Mouse (Mus musculus) heart, embryonic 14.5 days (tissue): ENCODE measurements around the gene C1qc. TPM values are rescaled to one million over a fixed set of nuclear protein-coding genes. Genes with fewer than 3 reads are reported as not detected.

ENCODE experiments used
- ATAC-seq: fragments of 200-750 bp; cut with Nextera tagmentation; 2 replicates; pipeline ENCODE4 v1.8.0; 2017; ENCODE audit warnings: low read depth, moderate TSS enrichment; ENCODE audit not compliant: insufficient number of reproducible peaks, insufficient read depth, low FRiP score
- H3K27ac ChIP-seq, 2 experiments: fragments of 200-500 bp in 1 of 2; fragments of 300-500 bp in 1 of 2; sonication (generic) in 1 of 2; replicated peaks in 1 of 2; 2 replicates each; pipeline ENCODE4 v1.5.1; 2012 to 2014; ENCODE audit warnings: low read depth in 2 of 2, low read length in 2 of 2, control low read depth in 1 of 2, mild to moderate bottlenecking in 1 of 2, mixed read lengths in 1 of 2; ENCODE audit not compliant: control insufficient read depth in 1 of 2, insufficient read depth in 1 of 2
- H3K27me3 ChIP-seq: fragments of 300-500 bp; sonication (generic); 2 replicates; pipeline ENCODE4 v1.6.1; 2014; ENCODE audit warnings: mild to moderate bottlenecking, low read length, control low read depth; ENCODE audit not compliant: control insufficient read depth, insufficient read depth
- H3K36me3 ChIP-seq: fragments of 300-500 bp; sonication (generic); 2 replicates; pipeline ENCODE4 v1.6.1; 2014; ENCODE audit warnings: mild to moderate bottlenecking, control low read depth, low read length, mixed read lengths; ENCODE audit not compliant: control insufficient read depth, insufficient read depth
- H3K4me1 ChIP-seq, 2 experiments: fragments of 200-500 bp in 1 of 2; fragments of 300-500 bp in 1 of 2; sonication (generic) in 1 of 2; 2 replicates each; pipeline ENCODE4 v1.6.1; 2012 to 2014; ENCODE audit warnings: low read length in 2 of 2, control low read depth in 1 of 2, mixed read lengths in 1 of 2; ENCODE audit not compliant: control insufficient read depth in 2 of 2, insufficient read depth in 2 of 2
- H3K4me2 ChIP-seq: fragments of 300-500 bp; sonication (generic); 2 replicates; pipeline ENCODE4 v1.6.1; 2014; ENCODE audit warnings: mild to moderate bottlenecking, low read length
- H3K4me3 ChIP-seq, 2 experiments: fragments of 200-500 bp in 1 of 2; fragments of 300-500 bp in 1 of 2; sonication (generic) in 1 of 2; 2 replicates each; pipeline ENCODE4 v1.5.1; 2012 to 2014; ENCODE audit warnings: low read length in 2 of 2, mild to moderate bottlenecking in 2 of 2, control low read depth in 1 of 2, low read depth in 1 of 2, moderate library complexity in 1 of 2; ENCODE audit not compliant: control insufficient read depth in 1 of 2, insufficient read depth in 1 of 2
- H3K9ac ChIP-seq: fragments of 300-500 bp; sonication (generic); 2 replicates; pipeline ENCODE4 v1.6.1; 2014; ENCODE audit warnings: mild to moderate bottlenecking, low read length
- H3K9me3 ChIP-seq: fragments of 300-500 bp; sonication (generic); 2 replicates; pipeline ENCODE4 v1.6.1; 2016; ENCODE audit warnings: low read length, control low read depth; ENCODE audit not compliant: control insufficient read depth
- WGBS: fragments of 180-500 bp; shearing (Covaris S2); extraction: QIAGEN DNeasy Blood & Tissue Kit; methylation state at CpG from one replicate; pipeline ENCODE4 v1.1.7; 2014; 5-methylcytosine and 5-hydroxymethylcytosine counted together
- polyA plus RNA-seq: library from polyadenylated mRNA; unstranded; fragments of >200 nt; fragmentation: Nextera tagmentation; extraction: Ambion mirVana; gene quantifications from 2 replicates; pipeline ENCODE4 v1.2.1, GENCODE M21; 2014

The C1qc gene
- polyA plus RNA-seq, 1 experiment from 2014 or later, result 28.1 TPM

- ATAC-seq, result no peak
- H3K4me1 ChIP-seq, result no peaks in the 10 kb centered on the region
- no peak overlapping the region for H3K4me3 ChIP-seq
- H3K9me3 ChIP-seq, result no peaks in the 10 kb centered on the region
- 38% methylated on average over 8 of the region's 8 CpGs for WGBS
- H3K27me3 ChIP-seq, result peaks cover 20% of the 10 kb centered on the region
- H3K27ac ChIP-seq, result no peak overlapping the region
- H3K4me2 ChIP-seq, result no peak overlapping the region
- no peak overlapping the region for H3K9ac ChIP-seq
- H3K36me3 ChIP-seq, result no peaks in the 10 kb centered on the region
These were observed 14.7 kb downstream of the C1qc start for GRCm38 (mm10) chr4:136878171-136878570.

GRCm38 (mm10) chr4:136876971-136877370, 15.9 kb downstream of the C1qc start:
- Histone ChIP-seq H3K9ac (no peak overlapping the region), H3K9me3 (no peaks in the 10 kb centered on the region), H3K36me3 (no peaks in the 10 kb centered on the region), H3K4me3 (no peak overlapping the region), H3K4me2 (no peak overlapping the region), H3K27me3 (peaks cover 20% of the 10 kb centered on the region), H3K27ac (no peak overlapping the region), H3K4me1 (no peaks in the 10 kb centered on the region)
- ATAC-seq, result no peak
- WGBS, result 18% methylated on average over 7 of the region's 7 CpGs

DNA sequence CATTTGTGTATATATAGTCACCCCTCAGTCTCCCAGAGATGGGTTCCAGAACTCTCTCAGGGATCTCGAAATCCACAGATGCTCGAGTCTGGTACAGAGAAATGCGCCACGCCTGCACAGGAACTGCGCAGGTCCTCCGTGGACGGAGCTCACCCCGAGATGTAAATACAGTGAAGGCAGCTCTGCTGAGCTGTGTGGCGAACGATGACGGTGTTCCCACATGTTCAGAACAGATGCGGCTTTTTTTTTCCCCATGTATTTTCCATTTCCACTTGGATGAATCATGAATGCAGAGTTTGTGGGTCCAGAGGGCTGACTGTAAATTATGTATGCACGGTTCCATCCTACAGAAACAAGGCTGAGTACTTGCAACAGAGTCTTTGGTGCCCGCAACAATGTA, 17.9 kb downstream of the C1qc start:
- H3K36me3 ChIP-seq, result no peaks in the 10 kb centered on the region

DNA sequence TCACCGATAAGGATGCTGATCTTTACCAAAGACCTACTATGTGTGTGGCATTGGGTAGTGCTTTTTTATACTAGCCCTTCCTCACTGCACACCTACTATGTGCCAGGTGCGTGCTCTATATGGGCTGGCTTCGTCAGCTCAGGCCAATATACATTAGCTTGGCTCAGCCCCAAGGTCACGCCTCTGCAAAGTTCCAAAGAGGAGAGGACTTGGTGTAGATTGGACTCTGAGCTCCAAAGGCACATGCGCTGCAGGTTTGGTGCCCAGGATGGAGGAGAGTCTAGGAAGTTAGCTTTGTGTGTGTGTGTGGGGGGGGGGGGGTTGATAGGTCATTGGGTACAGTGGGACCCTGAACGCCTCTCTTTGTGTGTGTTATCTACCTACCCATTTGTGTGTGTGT, 24.5 kb downstream of the C1qc start:
- Histone ChIP-seq H3K4me3 (no peak overlapping the region), H3K9ac (no peak overlapping the region), H3K4me1 (no peaks in the 10 kb centered on the region), H3K27me3 (peaks cover 51% of the 10 kb centered on the region), H3K27ac (no peak overlapping the region), H3K36me3 (no peaks in the 10 kb centered on the region), H3K9me3 (no peaks in the 10 kb centered on the region), H3K4me2 (no peak overlapping the region)
- ATAC-seq, result no peak
- WGBS, result 76% methylated on average over 6 of the region's 6 CpGs

More for the DNA sequence above, 17.9 kb downstream of the C1qc start:
- H3K27me3 ChIP-seq, result peaks cover 18% of the 10 kb centered on the region
- no peak overlapping the region for H3K4me3 ChIP-seq
- no peaks in the 10 kb centered on the region for H3K4me1 ChIP-seq
- no peak overlapping the region for H3K4me2 ChIP-seq
- H3K9ac ChIP-seq, result no peak overlapping the region
- ATAC-seq, result no peak
- 87% methylated on average over 14 of the region's 14 CpGs for WGBS
- H3K27ac ChIP-seq, result no peak overlapping the region
- H3K9me3 ChIP-seq, result no peaks in the 10 kb centered on the region

DNA sequence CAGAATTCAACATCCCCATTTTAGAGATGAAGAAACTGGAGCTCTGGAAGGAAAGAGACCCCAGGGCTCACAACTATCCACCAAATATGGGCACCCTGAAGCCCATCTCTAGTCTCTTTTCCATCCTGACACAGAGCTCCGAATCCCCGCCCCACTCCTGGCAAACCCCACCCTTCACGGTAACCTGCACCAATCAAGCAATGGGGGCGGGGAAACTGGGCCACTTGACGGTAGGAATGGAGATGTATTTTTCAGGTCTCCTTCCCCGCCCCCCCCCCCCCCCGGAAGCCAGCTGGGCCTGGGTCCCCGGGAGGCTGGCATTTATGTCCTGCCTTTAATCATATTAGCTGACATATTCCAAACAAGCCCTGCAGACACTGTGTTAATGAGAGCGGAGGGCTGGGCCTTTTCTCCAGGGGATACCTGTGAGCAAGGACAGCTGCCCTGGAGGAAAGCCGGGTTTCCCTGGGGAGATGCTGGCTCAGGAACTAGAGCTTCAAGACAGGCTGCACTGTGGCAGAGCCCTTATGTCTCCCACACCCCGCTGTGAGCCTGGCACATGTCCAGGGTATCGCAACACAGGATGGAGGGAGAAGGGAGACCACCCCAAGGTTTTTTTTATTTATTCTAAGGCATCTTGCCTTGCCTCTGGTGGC, 25.0 kb downstream of the C1qc start:
- H3K9ac ChIP-seq, result no peak overlapping the region
- no peaks in the 10 kb centered on the region for H3K4me1 ChIP-seq
- peaks cover 56% of the 10 kb centered on the region for H3K27me3 ChIP-seq
- WGBS, result 16% methylated on average over 12 of the region's 12 CpGs
- H3K4me2 ChIP-seq, result no peak overlapping the region
- no peak overlapping the region for H3K4me3 ChIP-seq
- H3K36me3 ChIP-seq, result no peaks in the 10 kb centered on the region
- no peaks in the 10 kb centered on the region for H3K9me3 ChIP-seq
- no peak for ATAC-seq
- no peak overlapping the region for H3K27ac ChIP-seq

DNA sequence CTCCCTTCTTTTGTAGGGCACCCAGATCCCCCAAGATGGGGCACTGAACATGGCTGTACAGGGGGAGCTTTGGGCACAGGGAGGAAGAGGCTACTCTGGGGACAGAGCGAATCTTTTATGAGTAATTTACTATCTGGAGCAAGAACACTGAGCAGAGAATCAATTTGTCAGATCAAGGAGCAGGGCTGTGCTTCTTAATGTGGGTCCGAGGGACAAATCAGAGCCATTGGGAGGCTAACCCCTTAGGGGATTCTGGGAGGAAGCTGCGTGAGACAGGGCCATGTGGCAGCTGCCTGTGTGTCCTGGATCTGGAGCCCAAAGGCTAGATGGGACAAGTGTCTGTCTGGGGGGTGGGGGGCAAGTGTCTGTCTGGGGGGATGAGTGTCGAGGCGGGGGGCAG, 27.3 kb downstream of the C1qc start:
- H3K4me1 ChIP-seq, result no peaks in the 10 kb centered on the region
- no peak overlapping the region for H3K9ac ChIP-seq
- WGBS, result 67% methylated on average over 5 of the region's 5 CpGs
- no peaks in the 10 kb centered on the region for H3K36me3 ChIP-seq
- peaks cover 79% of the 10 kb centered on the region for H3K27me3 ChIP-seq
- H3K4me2 ChIP-seq, result no peak overlapping the region
- H3K9me3 ChIP-seq, result no peaks in the 10 kb centered on the region
- ATAC-seq, result no peak
- H3K27ac ChIP-seq, result no peak overlapping the region
- H3K4me3 ChIP-seq, result no peak overlapping the region

- no peak for ATAC-seq
- WGBS, result 21% methylated on average over 15 of the region's 15 CpGs
- Histone ChIP-seq H3K4me3 (no peak overlapping the region), H3K4me1 (no peaks in the 10 kb centered on the region), H3K9me3 (no peaks in the 10 kb centered on the region), H3K27me3 (peaks cover 77% of the 10 kb centered on the region), H3K4me2 (no peak overlapping the region), H3K9ac (no peak overlapping the region), H3K27ac (no peak overlapping the region), H3K36me3 (no peaks in the 10 kb centered on the region)
These were observed 28.0 kb downstream of the C1qc start for GRCm38 (mm10) chr4:136864751-136865470.
